Mouse (Mus musculus): ENCODE data around the gene Cel.

- no peak for TF ChIP-seq CTCF (IDR thresholded peaks at IDR 0.05; ENCODE audit: extremely low read depth, insufficient read depth, insufficient read length, insufficient replicate concordance)
- TF ChIP-seq POLR2A (IDR thresholded peaks at IDR 0.05; ENCODE audit: low read depth, low read length), result no peak; the same call in 1 of the 2 replicates
Observed at GRCm38 (mm10) chr2:28582647-28583353, 19.6 kb upstream of the Cel start.

Measured in spleen, adult 2 months (tissue).